Mouse (Mus musculus) forebrain, embryonic 10.5 days (tissue): ENCODE results near the gene Wee1. TPM values are rescaled to one million over a fixed set of nuclear protein-coding genes. Genes with fewer than 3 reads are reported as not detected.

Experiments used
- DNase-seq: peaks from one replicate; pipeline ENCODE4 v3.0.0-alpha.2; 2017; ENCODE audit warnings: low spot score; ENCODE audit errors: extremely low spot score
- H3K27ac ChIP-seq: fragments of 300-500 bp; sonication (generic); 2 replicates; pipeline ENCODE4 v1.5.1; 2016; ENCODE audit warnings: mild to moderate bottlenecking
- H3K27me3 ChIP-seq: fragments of 300-500 bp; sonication (generic); 2 replicates; pipeline ENCODE4 v1.6.1; 2016; ENCODE audit warnings: mild to moderate bottlenecking; ENCODE audit not compliant: poor library complexity, severe bottlenecking
- H3K36me3 ChIP-seq: fragments of 300-500 bp; sonication (generic); replicated peaks from 2 replicates; pipeline ENCODE4 v1.6.1; 2016; ENCODE audit warnings: mild to moderate bottlenecking, moderate library complexity
- H3K4me1 ChIP-seq: fragments of 300-500 bp; sonication (generic); 2 replicates; pipeline ENCODE4 v1.6.1; 2016
- H3K4me3 ChIP-seq: fragments of 300-500 bp; sonication (generic); 2 replicates; pipeline ENCODE4 v1.5.1; 2016; ENCODE audit warnings: mild to moderate bottlenecking, moderate library complexity
- H3K9me3 ChIP-seq: fragments of 300-500 bp; sonication (generic); 2 replicates; pipeline ENCODE4 v1.6.1; 2016; ENCODE audit warnings: mild to moderate bottlenecking, moderate library complexity
- WGBS: fragments of 180-500 bp; shearing (Covaris S2); methylation state at CpG from one replicate; pipeline ENCODE4 v1.1.7; 2016; 5-methylcytosine and 5-hydroxymethylcytosine counted together
- polyA plus RNA-seq: library from polyadenylated mRNA; unstranded; fragments of >200 nt; fragmentation: Nextera tagmentation; extraction: Ambion mirVana; gene quantifications from 2 replicates; pipeline ENCODE4 v1.2.1, GENCODE M21; 2016

Gene Wee1
- 28.9 and 29.0 TPM in 2 replicates for polyA plus RNA-seq

DNA sequence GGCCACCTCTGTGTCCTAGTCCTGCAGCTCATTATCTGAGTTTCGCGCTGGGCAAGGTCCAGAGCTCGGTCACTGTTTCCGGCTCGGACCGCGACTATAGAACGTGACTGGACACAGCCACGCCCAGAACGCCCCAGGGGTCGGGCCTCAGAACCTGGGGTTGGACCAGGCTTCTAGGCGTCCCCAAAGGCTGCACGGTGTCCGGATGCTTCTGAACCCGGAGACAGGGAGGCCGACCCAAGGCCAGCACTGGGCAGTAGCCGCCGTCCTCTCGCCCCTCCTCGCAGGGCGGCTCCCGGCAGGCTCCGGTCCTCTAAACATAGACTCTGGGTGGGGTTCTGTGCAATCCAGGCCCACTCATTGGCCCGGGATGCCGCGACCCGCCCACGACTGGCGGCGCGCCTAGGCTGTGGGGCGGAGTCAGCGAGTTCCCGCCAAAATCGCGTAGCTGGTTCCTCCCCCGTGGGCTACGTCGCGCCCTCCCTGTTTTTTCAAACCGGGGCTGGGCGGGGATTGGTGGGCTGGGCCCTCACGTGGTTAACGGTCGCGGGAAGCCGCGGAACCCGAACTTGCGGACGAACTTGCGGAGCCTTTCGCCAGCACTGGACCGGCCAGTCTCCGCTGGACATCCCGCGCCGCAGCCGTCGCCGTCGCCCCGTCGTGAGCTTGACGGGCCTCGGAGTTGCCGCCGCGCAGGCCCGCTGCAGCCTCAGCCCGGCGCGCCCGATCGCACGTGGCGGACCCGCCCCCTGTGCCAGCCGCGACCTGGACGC, at the start of gene Wee1:
Gene Wee1 (plus strand): TSS at position 531 of the 773 bp plus-strand sequence.
- Histone ChIP-seq H3K4me3 (peak within 1 kb of the TSS; percentile 98), H3K27me3 (no peaks in the 10 kb centered on the region), H3K4me1 (peaks cover 30% of the 10 kb centered on the region), H3K27ac (peak within 1 kb of the TSS; percentile 98), H3K36me3 (peaks cover 24% of the 10 kb centered on the region), H3K9me3 (no peaks in the 10 kb centered on the region)
- under 1% methylated on average over 81 of the region's 81 CpGs for WGBS
- DNase-seq = peak; percentile 98

- Histone ChIP-seq H3K4me3 (no peak overlapping the region), H3K27me3 (no peaks in the 10 kb centered on the region), H3K9me3 (peaks cover 5% of the 10 kb centered on the region; the same call in 1 of the 2 replicates), H3K36me3 (peaks cover 99% of the 10 kb centered on the region), H3K4me1 (no peaks in the 10 kb centered on the region), H3K27ac (no peak overlapping the region)
- no peak for DNase-seq
- WGBS = 96% methylated on average over 5 of the region's 5 CpGs
Measured at GRCm38 (mm10) chr7:110078168-110078567, 43.7 kb upstream of the Wee1 start.

DNA sequence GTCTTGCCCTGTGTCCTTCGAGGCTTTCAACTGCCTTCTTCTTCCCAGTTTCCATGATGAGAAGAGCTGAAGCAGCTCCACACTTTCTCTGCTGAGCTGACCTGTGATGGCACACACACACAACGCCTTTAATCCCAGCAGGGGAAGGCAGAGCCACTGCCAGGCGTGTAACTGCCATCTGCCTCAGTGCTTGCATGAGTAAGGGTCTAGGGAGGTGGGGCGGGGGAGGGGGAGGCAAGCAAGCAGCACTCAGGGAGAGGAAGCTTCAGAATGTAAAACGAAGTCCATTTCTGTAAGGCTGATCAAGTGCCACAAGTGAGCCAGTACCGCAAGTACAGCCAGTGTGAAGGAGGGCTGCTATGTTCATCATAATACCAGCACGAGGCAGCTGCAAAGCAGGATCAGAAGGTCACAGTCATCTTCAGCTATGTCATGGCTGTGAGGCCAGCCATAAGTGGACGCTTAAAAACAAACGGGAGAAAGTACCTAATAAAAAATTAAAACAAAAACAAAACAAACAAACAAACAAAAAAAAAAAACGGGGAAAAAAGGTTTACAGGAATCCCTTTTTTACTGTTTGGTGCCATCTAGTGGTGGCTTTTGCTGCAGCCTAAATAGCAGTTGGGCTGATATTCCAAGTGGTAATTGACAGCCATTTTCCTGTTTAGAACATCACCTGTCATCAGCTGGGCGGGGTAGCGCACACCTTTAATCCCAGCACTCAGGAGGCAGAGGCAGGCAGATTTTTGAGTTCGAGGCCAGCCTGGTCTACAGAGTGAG, 38.3 kb upstream of the Wee1 start:
- peak; percentile 27 for DNase-seq
- H3K36me3 ChIP-seq = peaks cover 100% of the 10 kb centered on the region
- H3K4me1 ChIP-seq = no peaks in the 10 kb centered on the region
- peaks cover 5% of the 10 kb centered on the region; the same call in 1 of the 2 replicates for H3K9me3 ChIP-seq
- H3K4me3 ChIP-seq = no peak overlapping the region
- H3K27ac ChIP-seq = no peak overlapping the region
- WGBS = 80% methylated on average over 13 of the region's 13 CpGs
- no peaks in the 10 kb centered on the region for H3K27me3 ChIP-seq

- H3K27me3 ChIP-seq = no peaks in the 10 kb centered on the region
- DNase-seq = no peak
- H3K27ac ChIP-seq = no peak overlapping the region
- peaks cover 5% of the 10 kb centered on the region; the same call in 1 of the 2 replicates for H3K9me3 ChIP-seq
- H3K4me1 ChIP-seq = no peaks in the 10 kb centered on the region
- peaks cover 100% of the 10 kb centered on the region for H3K36me3 ChIP-seq
- no peak overlapping the region for H3K4me3 ChIP-seq
Measured at GRCm38 (mm10) chr7:110085217-110085616, 36.6 kb upstream of the Wee1 start.

GRCm38 (mm10) chr7:110087914-110088313, 33.9 kb upstream of the Wee1 start:
- Histone ChIP-seq H3K4me1 (peaks cover 5% of the 10 kb centered on the region; the same call in 1 of the 2 replicates), H3K4me3 (no peak overlapping the region), H3K27me3 (no peaks in the 10 kb centered on the region), H3K9me3 (no peaks in the 10 kb centered on the region), H3K27ac (no peak overlapping the region), H3K36me3 (peaks cover 100% of the 10 kb centered on the region)
- DNase-seq = no peak
- WGBS = 88% methylated on average over 4 of the region's 4 CpGs

DNA sequence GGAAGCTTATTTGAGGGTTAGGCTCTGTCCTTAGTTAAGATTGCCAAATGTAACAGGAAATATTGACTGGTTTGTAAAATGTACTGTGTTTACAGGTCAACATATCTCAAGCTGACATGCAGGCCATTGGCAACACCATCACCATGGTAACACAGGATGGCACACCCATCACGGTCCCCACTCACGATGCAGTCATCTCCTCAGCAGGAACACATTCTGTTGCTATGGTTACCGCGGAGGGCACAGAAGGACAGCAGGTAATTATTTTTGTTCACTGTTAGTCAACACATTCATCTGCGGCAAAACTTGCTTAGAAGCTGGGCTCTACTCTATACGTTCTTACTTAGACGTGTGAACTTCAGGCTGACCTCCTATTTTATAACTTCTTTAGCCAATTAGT, 30.2 kb upstream of the Wee1 start:
- Histone ChIP-seq H3K4me3 (no peak overlapping the region), H3K9me3 (no peaks in the 10 kb centered on the region), H3K36me3 (peaks cover 100% of the 10 kb centered on the region), H3K27me3 (no peaks in the 10 kb centered on the region), H3K4me1 (peaks cover 5% of the 10 kb centered on the region; the same call in 1 of the 2 replicates), H3K27ac (no peak overlapping the region)
- peak; percentile 21 for DNase-seq
- 79% methylated on average over 7 of the region's 7 CpGs for WGBS

DNA sequence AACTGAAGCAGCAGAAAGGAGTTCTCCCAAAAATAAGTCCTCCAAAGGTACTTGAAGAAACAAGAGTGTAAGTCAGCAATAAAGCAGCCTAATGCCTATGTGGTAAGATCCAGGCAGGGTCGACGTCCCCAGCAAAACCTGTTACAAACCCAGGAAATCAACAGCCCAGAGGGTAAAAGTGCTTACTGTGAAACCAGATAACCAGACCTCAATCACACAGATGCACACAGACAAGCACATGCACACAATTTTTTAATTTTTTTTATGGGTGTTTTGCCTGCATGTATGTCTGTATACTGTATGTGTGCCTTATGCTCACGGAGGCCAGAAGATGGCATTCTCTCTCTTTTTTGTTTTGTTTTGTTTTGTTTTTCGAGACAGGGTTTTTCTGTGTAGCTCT, 25.5 kb upstream of the Wee1 start:
- DNase-seq = no peak
- H3K9me3 ChIP-seq = no peaks in the 10 kb centered on the region; the same call in 1 of the 2 replicates
- H3K36me3 ChIP-seq = peaks cover 64% of the 10 kb centered on the region
- whole genome bisulfite sequencing = 88% methylated on average over 4 of the region's 4 CpGs
- peaks cover 16% of the 10 kb centered on the region; the same call in 1 of the 2 replicates for H3K4me1 ChIP-seq
- H3K4me3 ChIP-seq = no peak overlapping the region
- no peaks in the 10 kb centered on the region for H3K27me3 ChIP-seq
- no peak overlapping the region for H3K27ac ChIP-seq

- Histone ChIP-seq H3K27me3 (no peaks in the 10 kb centered on the region), H3K4me1 (peaks cover 12% of the 10 kb centered on the region; the same call in 1 of the 2 replicates), H3K27ac (no peak overlapping the region), H3K36me3 (peaks cover 55% of the 10 kb centered on the region), H3K4me3 (no peak overlapping the region), H3K9me3 (no peaks in the 10 kb centered on the region; the same call in 1 of the 2 replicates)
- WGBS = 79% methylated on average over 7 of the region's 7 CpGs
- no peak for DNase-seq
Measured at GRCm38 (mm10) chr7:110097106-110097793, 24.6 kb upstream of the Wee1 start.

GRCm38 (mm10) chr7:110100854-110101253, 21.0 kb upstream of the Wee1 start:
- WGBS = 42% methylated on average over 6 of the region's 6 CpGs
- peaks cover 19% of the 10 kb centered on the region for H3K36me3 ChIP-seq
- H3K9me3 ChIP-seq = no peaks in the 10 kb centered on the region; the same call in 1 of the 2 replicates

DNA sequence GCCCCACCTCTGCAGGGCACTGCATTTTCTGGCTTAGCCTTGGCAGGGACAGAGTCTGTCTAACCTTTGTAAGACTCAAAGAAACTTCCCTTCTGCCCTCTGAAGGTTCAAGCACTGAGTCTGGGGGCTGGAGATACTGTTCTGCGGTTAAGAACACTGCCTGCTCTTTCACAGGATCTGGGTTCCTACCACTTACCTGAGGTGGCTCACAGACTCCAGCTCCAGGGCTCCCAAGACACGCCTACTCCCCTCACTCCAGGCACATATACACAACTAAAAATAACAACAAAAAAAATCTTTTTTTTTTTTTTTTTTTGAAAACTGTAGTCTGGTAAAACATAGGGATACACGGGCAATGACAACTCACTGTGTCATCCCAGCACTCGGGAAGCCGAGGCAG, 20.6 kb upstream of the Wee1 start:
- 78% methylated on average over 5 of the region's 5 CpGs for WGBS
- Histone ChIP-seq H3K27ac (no peak overlapping the region), H3K27me3 (no peaks in the 10 kb centered on the region), H3K9me3 (no peaks in the 10 kb centered on the region; the same call in 1 of the 2 replicates), H3K36me3 (peaks cover 15% of the 10 kb centered on the region), H3K4me3 (no peak overlapping the region), H3K4me1 (peaks cover 12% of the 10 kb centered on the region; the same call in 1 of the 2 replicates)
- no peak for DNase-seq

More at GRCm38 (mm10) chr7:110100854-110101253, 21.0 kb upstream of the Wee1 start:
- Histone ChIP-seq H3K27me3 (no peaks in the 10 kb centered on the region), H3K4me3 (no peak overlapping the region), H3K27ac (no peak overlapping the region), H3K4me1 (peaks cover 12% of the 10 kb centered on the region; the same call in 1 of the 2 replicates)
- no peak for DNase-seq

- no peak overlapping the region for H3K27ac ChIP-seq
- DNase-seq = no peak
- whole genome bisulfite sequencing = 83% methylated on average over 5 of the region's 5 CpGs
Measured at GRCm38 (mm10) chr7:110105041-110105440, 16.8 kb upstream of the Wee1 start.

GRCm38 (mm10) chr7:110106633-110107032, 15.2 kb upstream of the Wee1 start:
- Histone ChIP-seq H3K4me3 (no peak overlapping the region), H3K27ac (no peak overlapping the region), H3K36me3 (no peaks in the 10 kb centered on the region), H3K27me3 (no peaks in the 10 kb centered on the region), H3K4me1 (peaks cover 14% of the 10 kb centered on the region), H3K9me3 (no peaks in the 10 kb centered on the region)
- DNase-seq = no peak
- 78% methylated on average over 3 of the region's 3 CpGs for WGBS

More at GRCm38 (mm10) chr7:110105041-110105440, 16.8 kb upstream of the Wee1 start:
- H3K4me1 ChIP-seq = peaks cover 22% of the 10 kb centered on the region
- H3K36me3 ChIP-seq = no peaks in the 10 kb centered on the region
- no peak overlapping the region for H3K4me3 ChIP-seq
- no peaks in the 10 kb centered on the region for H3K27me3 ChIP-seq
- H3K9me3 ChIP-seq = no peaks in the 10 kb centered on the region
